Mouse (Mus musculus): ENCODE measurements around the gene Mgat5.

DNA sequence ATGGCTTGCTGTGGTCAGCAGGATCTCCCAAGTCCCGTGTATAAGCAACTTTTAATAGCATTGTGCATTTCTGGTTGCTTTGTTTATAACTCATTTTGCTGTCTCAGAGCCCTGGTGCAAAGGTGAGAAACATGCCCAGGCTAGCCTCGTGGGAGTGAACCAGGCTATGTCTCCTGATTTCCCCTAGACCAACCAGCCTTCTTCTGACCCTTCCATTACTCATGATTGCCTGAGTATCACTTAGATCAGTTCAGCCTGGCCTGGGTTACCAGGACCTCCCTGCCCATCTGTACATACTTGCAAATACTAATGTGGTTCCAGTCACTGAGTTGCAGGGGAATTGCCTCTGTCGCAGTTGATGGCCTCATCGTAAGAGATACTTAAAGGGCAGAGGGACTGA, 14.8 kb downstream of the Mgat5 start:
- TF ChIP-seq CTCF (conservative IDR thresholded peaks at IDR 0.05; ENCODE audit: insufficient read depth, insufficient read length, low read depth, low read length) (no peak), POLR2A (IDR thresholded peaks at IDR 0.05; ENCODE audit: low read depth, low read length) (no peak)
